Mouse (Mus musculus) neural tube, embryonic 11.5 days (tissue): Measurements from ENCODE around the gene Thsd4. TPM values are rescaled to one million over a fixed set of nuclear protein-coding genes. Genes with fewer than 3 reads are reported as not detected.
A peak's percentile ranks its signal among the peaks of the same experiment; 100 is the strongest.

ENCODE experiments used
- ATAC-seq: fragments of 200-750 bp; cut with Nextera tagmentation; 2 replicates; pipeline ENCODE4 v1.8.0; 2017; ENCODE audit warnings: moderate number of reproducible peaks, mild to moderate bottlenecking, moderate TSS enrichment, moderate library complexity; ENCODE audit not compliant: insufficient read depth, low FRiP score, low TSS enrichment
- DNase-seq: peaks from one replicate; pipeline ENCODE4 v3.0.0-alpha.2; 2015; ENCODE audit warnings: low spot score
- H3K27ac ChIP-seq: fragments of 300-500 bp; sonication (generic); 2 replicates; pipeline ENCODE4 v1.5.1; 2014; ENCODE audit warnings: low read depth, mild to moderate bottlenecking, low read length
- H3K27me3 ChIP-seq: fragments of 300-500 bp; sonication (generic); 2 replicates; pipeline ENCODE4 v1.6.1; 2014; ENCODE audit warnings: mild to moderate bottlenecking, low read length, mixed read lengths; ENCODE audit not compliant: control insufficient read depth, insufficient read depth
- H3K36me3 ChIP-seq: fragments of 300-500 bp; sonication (generic); 2 replicates; pipeline ENCODE4 v1.6.1; 2014; ENCODE audit warnings: mild to moderate bottlenecking, low read length, moderate library complexity, mixed read lengths; ENCODE audit not compliant: control insufficient read depth, insufficient read depth
- H3K4me1 ChIP-seq: fragments of 300-500 bp; sonication (generic); 2 replicates; pipeline ENCODE4 v1.6.1; 2014; ENCODE audit warnings: low read length, mixed read lengths; ENCODE audit not compliant: control insufficient read depth, insufficient read depth
- H3K4me2 ChIP-seq: fragments of 300-500 bp; sonication (generic); 2 replicates; pipeline ENCODE4 v1.6.1; 2014; ENCODE audit warnings: low read depth, mild to moderate bottlenecking, moderate library complexity
- H3K4me3 ChIP-seq: fragments of 300-500 bp; sonication (generic); 2 replicates; pipeline ENCODE4 v1.5.1; 2014; ENCODE audit warnings: low read depth, low read length
- H3K9ac ChIP-seq: fragments of 300-500 bp; sonication (generic); 2 replicates; pipeline ENCODE4 v1.6.1; 2014; ENCODE audit warnings: mild to moderate bottlenecking, low read length
- H3K9me3 ChIP-seq: fragments of 300-500 bp; sonication (generic); 2 replicates; pipeline ENCODE4 v1.6.1; 2016; ENCODE audit warnings: low read length; ENCODE audit not compliant: control insufficient read depth
- WGBS: fragments of 180-500 bp; shearing (Covaris S2); extraction: QIAGEN DNeasy Blood & Tissue Kit; methylation state at CpG from one replicate; pipeline ENCODE4 v1.1.7; 2014; 5-methylcytosine and 5-hydroxymethylcytosine counted together
- polyA plus RNA-seq: library from polyadenylated mRNA; unstranded; fragments of >200 nt; fragmentation: Nextera tagmentation; extraction: Ambion mirVana; gene quantifications from 2 replicates; pipeline ENCODE4 v1.2.1, GENCODE M21; 2014

Gene Thsd4
- polyA plus RNA-seq, 1 experiment from 2014 or later = 5.4 TPM

DNA sequence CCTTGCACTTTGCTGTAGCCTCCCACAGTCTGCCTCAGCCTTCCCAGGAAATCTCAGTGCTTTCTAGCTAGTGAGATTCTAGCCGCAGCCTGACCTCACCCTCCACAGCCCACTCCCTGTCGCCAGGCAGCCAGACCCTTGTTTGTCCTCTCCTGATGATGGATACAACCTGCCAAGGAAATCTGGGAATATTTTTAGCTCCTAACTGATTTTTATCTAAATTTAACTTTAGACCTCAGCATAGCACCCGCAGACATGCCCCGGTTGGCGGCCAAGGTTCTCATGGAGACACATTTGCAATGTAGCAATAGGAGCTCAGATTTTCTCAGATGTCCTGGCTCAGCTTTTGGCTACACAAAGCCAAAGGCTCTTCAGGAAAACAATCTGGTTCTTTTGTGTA, 205.3 kb downstream of the Thsd4 start:
- Histone ChIP-seq H3K27me3 (no peaks in the 10 kb centered on the region), H3K9me3 (no peaks in the 10 kb centered on the region), H3K4me2 (no peak overlapping the region), H3K9ac (no peak overlapping the region), H3K36me3 (no peaks in the 10 kb centered on the region), H3K4me1 (0 out of 2 replicates have a peak, but pooled peaks cover 7% of the 10 kb centered on the region), H3K4me3 (no peak overlapping the region), H3K27ac (no peak overlapping the region)
- DNase-seq (no peak), ATAC-seq (no peak)
- 90% methylated on average over 5 of the region's 5 CpGs for WGBS

DNA sequence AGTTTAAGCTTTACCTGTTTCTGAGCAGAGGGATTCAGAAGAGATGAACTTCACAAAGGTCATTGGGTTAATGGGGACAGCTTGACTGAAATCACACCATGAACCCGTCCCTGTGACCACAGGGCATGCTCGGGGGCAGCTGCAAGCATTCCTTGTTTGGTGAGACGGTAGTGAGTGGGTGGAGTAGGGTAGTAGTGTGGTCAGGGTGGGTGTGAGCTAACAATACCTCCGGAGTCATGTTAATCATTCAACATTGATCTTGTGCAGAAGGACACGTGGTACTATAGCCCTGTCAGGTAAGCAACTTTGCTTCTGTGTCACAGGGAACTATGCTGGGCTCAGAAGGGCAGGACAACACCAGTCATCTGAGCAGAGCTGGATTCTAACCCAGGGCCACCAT, 206.3 kb downstream of the Thsd4 start:
- no peak for ATAC-seq
- Histone ChIP-seq H3K4me3 (no peak overlapping the region), H3K4me2 (no peak overlapping the region), H3K27ac (no peak overlapping the region), H3K27me3 (no peaks in the 10 kb centered on the region), H3K4me1 (0 out of 2 replicates have a peak, but pooled peaks cover 7% of the 10 kb centered on the region), H3K9me3 (no peaks in the 10 kb centered on the region), H3K36me3 (no peaks in the 10 kb centered on the region), H3K9ac (no peak overlapping the region)
- WGBS = 71% methylated on average over 5 of the region's 5 CpGs
- no peak for DNase-seq

DNA sequence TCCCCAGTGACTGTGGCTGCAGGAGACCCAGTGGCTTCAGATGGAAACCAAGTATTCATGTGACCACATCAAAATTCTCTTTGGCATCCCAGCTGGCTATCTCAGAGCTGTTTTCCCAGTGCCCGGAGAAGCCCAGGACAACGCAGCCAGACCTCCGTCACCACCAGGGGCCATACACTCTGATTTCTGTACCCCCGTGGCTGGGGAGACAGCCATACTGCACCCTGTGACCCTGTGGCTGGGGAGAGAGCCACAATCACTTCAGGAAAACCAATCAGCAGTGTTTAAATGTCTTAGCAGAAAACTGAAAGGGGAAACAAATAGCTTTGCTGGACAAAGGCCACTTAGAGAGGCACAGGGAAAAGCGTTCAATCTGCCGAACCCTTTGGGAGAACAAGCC, 208.2 kb downstream of the Thsd4 start:
- H3K36me3 ChIP-seq = no peaks in the 10 kb centered on the region
- peaks cover 13% of the 10 kb centered on the region for H3K4me1 ChIP-seq
- no peak overlapping the region for H3K27ac ChIP-seq
- H3K9ac ChIP-seq = no peak overlapping the region
- H3K27me3 ChIP-seq = no peaks in the 10 kb centered on the region
- no peak for ATAC-seq
- WGBS = 53% methylated on average over 6 of the region's 6 CpGs
- peak; percentile 17 for DNase-seq
- no peak overlapping the region for H3K4me2 ChIP-seq
- no peak overlapping the region for H3K4me3 ChIP-seq
- no peaks in the 10 kb centered on the region for H3K9me3 ChIP-seq

DNA sequence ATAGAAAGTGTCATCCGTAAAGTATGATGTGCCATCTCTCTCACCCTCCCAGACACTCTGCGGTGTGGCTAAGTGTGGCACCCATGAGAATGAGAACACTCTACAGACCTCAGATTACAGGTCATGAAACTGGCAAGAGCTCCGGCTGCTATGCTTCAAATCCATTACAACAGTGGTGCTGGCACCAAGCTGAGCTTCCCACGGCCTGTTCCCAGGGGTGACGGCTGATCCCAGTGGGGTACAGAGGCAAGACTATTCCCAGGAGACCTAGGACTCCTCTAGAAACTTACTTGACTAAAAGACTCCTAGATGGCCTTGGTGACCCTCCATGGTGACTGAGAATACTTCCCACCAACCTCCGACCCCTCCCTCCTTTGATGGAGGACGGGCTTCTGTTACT, 209.2 kb downstream of the Thsd4 start:
- H3K4me1 ChIP-seq = peaks cover 13% of the 10 kb centered on the region
- H3K9me3 ChIP-seq = no peaks in the 10 kb centered on the region
- no peaks in the 10 kb centered on the region for H3K27me3 ChIP-seq
- no peak overlapping the region for H3K9ac ChIP-seq
- ATAC-seq (no peak), DNase-seq (no peak)
- no peak overlapping the region for H3K27ac ChIP-seq
- H3K36me3 ChIP-seq = no peaks in the 10 kb centered on the region
- no peak overlapping the region for H3K4me2 ChIP-seq
- no peak overlapping the region for H3K4me3 ChIP-seq
- WGBS = 76% methylated on average over 7 of the region's 7 CpGs

DNA sequence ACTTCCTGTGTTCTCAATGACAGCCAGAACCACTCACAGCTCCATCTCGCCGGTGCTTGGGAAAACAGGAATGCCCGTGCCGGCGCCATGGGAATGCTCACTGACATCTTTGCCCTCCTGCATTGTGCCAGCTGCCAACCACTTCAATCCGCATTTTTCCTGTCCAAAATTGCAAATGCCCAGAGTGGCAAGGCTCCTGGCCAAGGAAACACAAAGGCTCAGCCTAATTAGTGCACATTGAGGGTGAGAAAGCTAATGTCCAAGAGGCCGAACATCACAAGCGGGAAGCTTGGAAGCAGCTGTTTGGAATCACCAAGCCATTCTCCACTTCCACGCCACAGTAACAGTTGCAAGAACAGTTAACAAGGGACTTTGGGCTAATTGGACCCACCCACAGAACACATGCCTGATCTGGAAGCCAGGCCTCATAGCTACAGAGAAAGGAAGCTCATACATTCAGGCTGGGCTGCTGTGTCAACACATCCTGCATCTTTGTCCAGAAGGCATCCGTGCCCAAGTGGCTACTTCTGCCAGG, 210.2 kb downstream of the Thsd4 start:
- H3K4me1 ChIP-seq = peaks cover 13% of the 10 kb centered on the region
- no peak overlapping the region for H3K4me2 ChIP-seq
- no peak for DNase-seq
- no peak for ATAC-seq
- no peak overlapping the region for H3K9ac ChIP-seq
- no peaks in the 10 kb centered on the region for H3K36me3 ChIP-seq
- H3K27me3 ChIP-seq = no peaks in the 10 kb centered on the region
- H3K27ac ChIP-seq = no peak overlapping the region
- 73% methylated on average over 10 of the region's 10 CpGs for WGBS
- H3K4me3 ChIP-seq = no peak overlapping the region
- no peaks in the 10 kb centered on the region for H3K9me3 ChIP-seq

DNA sequence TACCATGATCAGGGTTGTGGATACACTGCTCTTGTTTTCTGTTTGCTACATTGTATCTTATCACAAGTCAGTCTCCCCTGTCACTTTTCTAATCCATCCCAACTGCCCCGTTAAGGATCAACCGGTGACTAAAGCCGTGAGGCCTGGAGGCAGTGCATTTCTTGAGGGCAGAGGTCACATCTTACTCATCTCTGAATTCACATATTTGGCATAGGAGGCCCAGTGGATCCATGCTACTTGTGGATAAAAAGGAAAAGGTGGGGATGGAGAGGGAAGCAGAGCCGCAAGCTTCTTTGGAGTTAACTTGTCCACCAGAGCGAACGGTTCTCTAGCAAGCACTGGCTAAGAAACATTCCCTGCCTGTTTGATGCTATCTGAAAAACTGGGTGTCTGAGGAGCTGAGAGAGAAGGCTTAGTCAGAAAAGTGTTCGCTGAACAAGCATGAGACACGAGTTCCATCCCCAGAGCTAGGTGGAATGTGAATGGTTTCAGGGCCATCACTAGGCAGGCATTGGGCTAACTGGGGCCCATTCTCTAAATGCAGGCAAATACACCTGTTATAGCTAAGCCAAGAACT, 211.0 kb downstream of the Thsd4 start:
- DNase-seq (no peak), ATAC-seq (no peak)
- Histone ChIP-seq H3K4me3 (no peak overlapping the region), H3K9me3 (no peaks in the 10 kb centered on the region), H3K4me1 (peaks cover 13% of the 10 kb centered on the region), H3K36me3 (no peaks in the 10 kb centered on the region), H3K27me3 (no peaks in the 10 kb centered on the region), H3K9ac (no peak overlapping the region), H3K27ac (no peak overlapping the region), H3K4me2 (no peak overlapping the region)
- WGBS = 80% methylated on average over 8 of the region's 8 CpGs

DNA sequence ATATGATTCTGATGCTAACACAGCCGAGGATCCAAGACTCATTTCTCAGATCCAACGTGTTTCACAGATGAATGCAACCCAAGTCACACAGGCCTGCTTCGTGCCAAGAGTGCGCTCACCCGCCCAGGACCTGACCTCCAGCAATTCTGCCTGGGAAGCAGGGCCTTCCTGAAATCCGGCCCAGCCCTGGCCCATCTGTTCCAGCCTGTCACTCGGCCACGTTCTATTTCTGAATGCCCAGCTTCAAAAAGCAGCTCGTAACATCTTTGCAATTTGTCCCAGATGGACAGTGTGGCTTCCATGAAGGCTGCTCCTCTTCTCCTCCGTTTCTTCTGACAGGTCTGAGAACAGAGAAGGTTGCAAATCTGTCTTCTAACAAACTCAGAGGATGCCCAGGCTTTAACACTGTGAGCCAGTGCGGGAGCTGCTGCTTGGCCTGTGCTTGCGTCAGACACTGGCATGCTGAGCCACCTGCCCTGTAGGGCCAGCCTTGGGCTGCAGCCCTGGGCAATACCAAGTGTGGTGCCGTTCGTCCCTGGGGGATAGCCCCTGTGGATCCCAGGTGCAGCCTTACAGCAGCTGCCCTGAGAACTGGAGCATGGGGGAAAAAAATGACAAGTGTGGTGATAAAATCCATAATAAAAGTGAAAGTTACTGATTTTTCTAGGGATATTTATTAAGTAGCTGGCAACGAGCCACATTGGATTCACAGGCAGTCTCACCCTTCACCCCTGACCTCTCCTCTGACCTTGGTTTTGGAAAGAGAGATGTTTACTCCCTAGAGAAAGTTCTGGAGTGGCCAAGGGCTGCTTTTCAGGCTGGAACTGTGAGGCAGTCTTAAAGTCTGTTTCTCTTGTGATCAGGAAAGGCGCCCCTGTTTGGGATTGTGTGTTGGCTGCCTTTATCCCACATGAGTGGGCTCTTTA, 211.8 kb downstream of the Thsd4 start:
- 54% methylated on average over 16 of the region's 16 CpGs for WGBS
- H3K4me1 ChIP-seq = peaks cover 13% of the 10 kb centered on the region
- H3K4me2 ChIP-seq = no peak overlapping the region
- no peak for ATAC-seq
- H3K27ac ChIP-seq = no peak overlapping the region
- no peaks in the 10 kb centered on the region for H3K27me3 ChIP-seq
- no peak overlapping the region for H3K4me3 ChIP-seq
- H3K36me3 ChIP-seq = no peaks in the 10 kb centered on the region
- no peak for DNase-seq
- no peaks in the 10 kb centered on the region for H3K9me3 ChIP-seq
- H3K9ac ChIP-seq = peak overlapping the region; percentile 10; the same call in 1 of the 2 replicates

DNA sequence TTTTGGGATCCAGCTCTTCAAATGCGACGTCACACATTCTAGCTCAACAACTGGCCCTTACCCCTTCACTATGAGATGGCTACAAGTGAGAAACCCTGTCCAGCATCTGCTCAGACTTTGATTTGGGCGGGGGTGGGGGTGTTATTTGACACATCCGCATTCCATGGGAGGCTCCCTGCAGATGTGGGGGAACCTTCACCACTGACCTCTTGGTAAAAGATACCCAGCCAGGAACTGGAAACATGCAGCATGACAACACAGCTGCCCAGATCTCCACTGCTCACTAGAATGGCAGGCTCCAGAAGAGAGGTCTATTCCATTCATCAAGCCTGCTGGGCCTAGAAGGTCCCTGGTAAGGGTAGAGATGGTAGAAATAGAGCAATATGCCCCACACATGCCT, 213.7 kb downstream of the Thsd4 start:
- no peak for ATAC-seq
- no peaks in the 10 kb centered on the region for H3K9me3 ChIP-seq
- H3K9ac ChIP-seq = no peak overlapping the region
- no peak overlapping the region for H3K4me2 ChIP-seq
- peak; percentile 25 for DNase-seq
- no peaks in the 10 kb centered on the region for H3K36me3 ChIP-seq
- H3K4me3 ChIP-seq = no peak overlapping the region
- no peak overlapping the region for H3K27ac ChIP-seq
- 67% methylated on average over 4 of the region's 4 CpGs for WGBS
- H3K4me1 ChIP-seq = peaks cover 8% of the 10 kb centered on the region
- H3K27me3 ChIP-seq = no peaks in the 10 kb centered on the region
